Mouse (Mus musculus): ENCODE data around the gene Fndc9.

Fndc9 gene

DNA sequence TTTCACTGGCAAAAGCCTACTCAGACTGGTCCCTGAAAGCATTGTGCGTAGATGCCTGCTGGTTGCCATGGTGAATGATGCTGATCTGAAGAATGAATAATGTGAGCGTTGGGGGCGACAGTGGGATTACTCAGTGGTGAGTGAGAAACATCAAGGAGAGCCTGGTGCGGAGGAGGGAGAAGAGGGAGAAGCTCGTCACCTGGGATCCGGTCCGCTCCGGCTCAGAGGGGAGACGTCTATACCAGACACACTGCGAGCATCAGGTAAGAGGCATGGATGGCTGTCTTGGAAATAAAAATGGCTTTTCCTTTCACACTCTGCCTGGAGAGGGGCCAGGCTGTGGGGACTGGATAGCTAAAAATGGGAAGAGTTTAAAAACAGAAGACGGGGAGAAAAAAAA is at the start of gene Fndc9:
TSS of gene Fndc9 (plus strand) at position 198 of the 400 bp plus-strand sequence.
- ATAC-seq (ENCODE audit: insufficient number of reproducible peaks, low FRiP score, low TSS enrichment) = no peak

DNA sequence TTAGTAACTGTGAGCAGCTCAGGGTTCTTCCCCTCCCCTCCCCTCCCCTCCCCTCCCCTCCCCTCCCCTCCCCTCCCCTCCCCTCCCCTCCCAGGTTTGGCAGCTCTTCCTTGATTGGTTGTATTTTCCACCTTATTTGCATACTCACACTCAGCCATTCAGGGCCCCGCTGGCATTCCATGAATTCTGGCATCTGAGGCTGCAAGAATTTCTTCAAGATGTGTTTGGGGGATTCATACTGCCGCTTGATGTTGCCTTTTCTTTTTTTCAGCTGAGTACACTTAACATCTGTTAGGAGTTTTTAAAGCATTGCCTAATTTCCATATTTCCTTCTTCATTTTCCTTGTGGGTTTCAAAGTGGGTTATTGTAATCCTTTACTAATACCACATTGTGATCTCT is 47.0 kb upstream of the Fndc9 start:
- ATAC-seq (ENCODE audit: insufficient number of reproducible peaks, low FRiP score, low TSS enrichment) = no peak

- no peak for ATAC-seq (ENCODE audit: insufficient number of reproducible peaks, low FRiP score, low TSS enrichment)
Measured at GRCm38 (mm10) chr11:46194175-46194574, 41.2 kb upstream of the Fndc9 start.

DNA sequence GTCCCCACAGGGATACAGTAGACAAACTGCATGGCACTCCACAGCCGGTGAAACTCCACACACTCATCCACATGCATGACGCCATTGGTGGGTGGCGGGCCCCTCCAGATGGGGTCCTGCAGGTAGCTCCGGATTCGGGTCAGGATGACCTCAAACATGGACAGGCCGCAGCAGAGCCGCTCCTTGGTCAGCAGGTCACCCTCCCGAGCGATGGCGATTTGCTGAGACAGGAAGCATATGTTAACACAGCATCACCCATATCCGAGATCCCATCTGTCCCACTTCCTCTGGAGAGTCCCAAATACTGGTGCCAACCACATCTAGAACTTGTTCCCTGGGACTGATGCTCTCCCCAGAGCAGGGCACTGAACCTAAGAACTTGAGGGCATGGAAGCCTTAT is 34.7 kb upstream of the Fndc9 start:
- ATAC-seq (ENCODE audit: insufficient number of reproducible peaks, low FRiP score, low TSS enrichment) = peak; percentile 40

DNA sequence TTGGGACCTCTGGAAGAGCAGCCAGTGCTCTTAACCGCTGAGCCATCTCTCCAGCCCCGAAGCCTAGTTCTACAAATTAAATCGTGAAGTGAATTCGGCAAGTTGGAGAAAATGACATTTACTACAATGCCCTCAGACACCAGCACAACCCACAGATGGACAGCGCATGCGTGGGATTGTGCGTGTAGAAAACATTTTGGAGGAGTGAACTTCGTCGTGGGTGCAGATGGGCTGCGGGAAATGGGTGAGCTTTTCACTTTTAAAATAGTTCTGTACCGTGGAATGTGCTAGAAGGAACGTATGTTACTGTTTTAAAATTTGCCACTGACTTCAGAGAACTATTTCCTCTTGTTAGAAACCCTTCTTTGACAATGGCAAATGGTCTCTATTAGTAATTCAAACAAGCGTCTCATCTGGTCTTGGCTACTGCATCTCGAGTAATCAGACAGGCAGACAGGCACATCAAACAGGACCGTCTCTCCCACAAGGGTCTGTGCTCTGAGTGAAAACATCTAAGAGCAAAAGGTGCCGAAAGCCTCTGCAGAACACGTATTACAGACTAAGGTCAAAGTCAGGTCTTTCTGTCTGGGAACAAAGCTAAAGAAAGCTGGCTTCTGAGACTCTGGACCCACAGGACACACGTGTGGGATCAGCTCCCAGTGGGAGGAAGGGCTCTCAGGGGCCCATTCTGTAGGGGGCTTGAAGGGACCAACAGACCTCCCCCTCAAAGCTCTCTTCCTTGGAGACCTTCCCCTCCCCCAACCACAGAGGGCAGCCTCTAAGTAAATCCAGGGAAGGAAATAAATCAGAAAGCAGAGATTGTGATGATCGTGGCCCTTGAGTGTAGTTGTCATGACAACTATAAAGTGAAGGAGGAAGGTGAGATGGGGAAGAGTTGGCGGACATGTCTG is 33.4 kb upstream of the Fndc9 start:
- ATAC-seq (ENCODE audit: insufficient number of reproducible peaks, low FRiP score, low TSS enrichment) = no peak

GRCm38 (mm10) chr11:46202547-46202887 is 32.8 kb upstream of the Fndc9 start:
- ATAC-seq (ENCODE audit: insufficient number of reproducible peaks, low FRiP score, low TSS enrichment) = no peak

DNA sequence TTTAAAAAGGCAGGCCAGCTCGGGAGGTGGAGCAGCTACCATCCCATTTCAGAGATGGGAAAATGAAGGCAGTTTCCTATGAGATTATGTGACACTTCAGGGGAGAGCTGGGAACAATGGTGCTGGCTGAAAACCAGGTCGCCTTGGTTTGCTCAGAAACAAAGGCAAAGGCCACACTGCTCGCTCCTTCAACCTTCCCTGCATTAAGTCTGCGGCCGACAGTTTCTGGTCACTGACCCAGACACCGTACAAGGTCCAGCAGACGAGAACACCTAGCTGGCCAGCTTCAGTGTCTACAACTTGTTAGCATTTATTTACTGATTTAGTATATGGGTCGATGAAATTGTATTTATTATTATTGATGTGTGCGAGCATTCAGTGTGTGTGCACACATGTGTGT is 30.5 kb upstream of the Fndc9 start:
- no peak for ATAC-seq (ENCODE audit: insufficient number of reproducible peaks, low FRiP score, low TSS enrichment)

DNA sequence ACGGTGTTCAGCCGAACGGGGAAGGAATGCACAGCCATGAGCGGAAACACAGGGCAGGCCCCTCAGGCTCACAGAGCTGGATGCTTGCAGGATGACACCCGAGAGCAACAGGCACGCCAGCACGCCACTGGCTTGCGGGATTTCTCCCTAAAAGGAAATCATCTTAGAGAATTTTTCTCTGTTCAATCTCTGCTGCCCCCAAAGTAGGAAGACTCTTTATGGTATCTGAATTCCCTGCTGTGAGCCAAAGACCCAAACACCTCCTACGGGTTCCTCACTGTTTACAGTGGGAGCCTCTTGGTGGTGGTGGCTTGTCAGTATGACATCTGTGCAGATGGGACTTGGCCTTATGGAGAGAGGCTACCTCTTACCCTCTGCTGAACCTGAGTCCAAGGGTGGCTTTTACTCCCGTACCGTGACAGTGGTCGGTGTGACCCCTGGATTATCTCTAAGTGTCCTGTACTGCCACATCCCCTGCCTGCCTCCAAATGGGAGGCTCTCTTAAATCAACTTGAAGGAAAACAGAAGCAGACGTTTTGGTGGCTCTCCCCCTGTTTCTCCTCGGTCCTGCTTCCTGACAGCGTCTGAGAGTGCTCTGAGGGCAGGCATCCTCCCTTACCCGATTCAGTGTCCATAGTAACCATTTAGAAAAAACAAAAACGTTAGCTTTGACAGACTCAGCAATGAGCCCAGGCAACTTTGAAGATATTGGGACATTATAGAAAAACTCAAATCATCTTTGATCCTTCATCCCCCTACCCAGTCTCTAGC is 29.5 kb upstream of the Fndc9 start:
- ATAC-seq (ENCODE audit: insufficient number of reproducible peaks, low FRiP score, low TSS enrichment) = no peak

GRCm38 (mm10) chr11:46209884-46210283 is 25.4 kb upstream of the Fndc9 start:
- ATAC-seq (ENCODE audit: insufficient number of reproducible peaks, low FRiP score, low TSS enrichment) = no peak

DNA sequence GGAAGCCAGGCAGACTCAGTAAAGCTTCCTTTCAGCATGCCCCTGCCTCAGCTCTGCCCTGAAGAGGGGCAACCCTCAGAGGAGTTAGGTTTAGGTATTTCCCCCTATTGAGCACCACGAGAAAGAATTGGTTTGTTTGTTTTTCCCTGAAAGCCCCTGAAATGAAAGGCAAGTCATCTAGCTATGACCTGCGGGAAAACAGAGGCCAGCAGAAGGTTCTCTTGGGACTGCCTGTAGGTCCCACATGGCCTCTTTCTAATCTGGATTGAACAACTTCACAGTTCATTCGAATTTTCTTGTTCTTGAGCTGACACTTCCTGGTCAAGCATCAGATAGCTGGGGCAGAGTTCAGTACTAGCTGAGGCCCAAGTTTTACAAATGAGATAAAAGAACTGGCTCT is 23.5 kb upstream of the Fndc9 start:
- ATAC-seq (ENCODE audit: insufficient number of reproducible peaks, low FRiP score, low TSS enrichment) = no peak

DNA sequence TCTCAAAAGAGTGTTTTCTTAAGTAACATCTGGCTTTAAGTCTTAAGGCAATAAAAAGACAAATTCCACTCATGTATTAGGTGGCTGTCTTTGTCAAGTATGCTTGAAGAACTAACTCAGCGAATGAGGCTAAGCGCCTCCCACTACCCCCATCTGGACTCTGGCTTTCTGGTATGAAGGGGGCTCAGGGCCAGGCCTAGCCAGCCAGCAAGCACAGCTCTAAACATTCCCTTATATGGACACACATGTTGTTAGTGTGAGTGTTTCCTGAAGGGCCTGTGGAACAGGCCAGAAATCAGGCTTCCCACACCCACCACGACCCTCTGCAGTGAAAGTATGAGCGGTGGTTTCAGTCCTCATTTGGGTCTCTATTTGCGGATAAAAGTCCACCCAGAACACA is 21.5 kb upstream of the Fndc9 start:
- no peak for ATAC-seq (ENCODE audit: insufficient number of reproducible peaks, low FRiP score, low TSS enrichment)

- no peak for ATAC-seq (ENCODE audit: insufficient number of reproducible peaks, low FRiP score, low TSS enrichment)
Measured at GRCm38 (mm10) chr11:46214368-46215230, 20.7 kb upstream of the Fndc9 start.

GRCm38 (mm10) chr11:46215354-46215753 is 20.0 kb upstream of the Fndc9 start:
- peak; percentile 66 for ATAC-seq (ENCODE audit: insufficient number of reproducible peaks, low FRiP score, low TSS enrichment)

- ATAC-seq (ENCODE audit: insufficient number of reproducible peaks, low FRiP score, low TSS enrichment) = no peak
Measured at GRCm38 (mm10) chr11:46216669-46217068, 18.7 kb upstream of the Fndc9 start.

GRCm38 (mm10) chr11:46217686-46218085 is 17.6 kb upstream of the Fndc9 start:
- no peak for ATAC-seq (ENCODE audit: insufficient number of reproducible peaks, low FRiP score, low TSS enrichment)

- ATAC-seq (ENCODE audit: insufficient number of reproducible peaks, low FRiP score, low TSS enrichment) = no peak
Measured at GRCm38 (mm10) chr11:46218584-46218983, 16.7 kb upstream of the Fndc9 start.

GRCm38 (mm10) chr11:46219380-46219779 is 16.0 kb upstream of the Fndc9 start:
- ATAC-seq (ENCODE audit: insufficient number of reproducible peaks, low FRiP score, low TSS enrichment) = no peak

DNA sequence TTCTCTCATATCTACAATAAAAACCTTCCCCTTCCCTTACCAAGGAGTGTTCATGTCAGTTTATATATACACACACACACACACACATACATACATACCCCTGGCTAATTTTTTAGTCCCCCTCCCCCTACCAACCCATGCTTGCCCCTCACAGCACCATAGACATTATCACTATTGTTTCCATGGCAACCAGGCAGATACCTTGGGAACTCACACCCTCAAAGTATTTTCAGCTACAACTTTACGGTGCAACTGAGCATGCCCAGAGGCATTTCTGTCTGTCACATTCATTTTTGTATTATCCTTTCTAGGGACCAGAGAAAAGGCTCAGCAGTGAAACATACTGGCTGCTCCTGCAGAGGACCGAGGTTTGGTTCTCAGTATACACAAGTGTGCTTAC is 15.1 kb upstream of the Fndc9 start:
- no peak for ATAC-seq (ENCODE audit: insufficient number of reproducible peaks, low FRiP score, low TSS enrichment)

DNA sequence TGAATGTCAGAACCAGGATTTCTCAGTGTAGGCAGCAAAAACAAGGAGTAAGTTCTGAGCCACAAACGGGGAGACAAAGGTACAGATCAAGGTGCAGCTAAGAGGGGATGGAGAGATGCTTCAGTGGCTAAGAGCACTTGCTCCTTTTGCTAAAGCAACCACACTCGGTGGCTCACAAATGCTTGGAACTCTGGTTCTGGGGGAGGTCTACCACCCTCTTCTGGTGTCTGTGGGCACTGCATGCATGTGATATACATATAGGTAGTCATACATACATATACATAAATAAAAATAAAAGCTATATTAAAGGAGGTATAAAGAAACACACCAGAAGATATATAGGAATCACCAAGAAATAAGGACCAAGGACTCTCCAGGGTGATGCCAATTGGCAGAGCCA is 11.8 kb upstream of the Fndc9 start:
- ATAC-seq (ENCODE audit: insufficient number of reproducible peaks, low FRiP score, low TSS enrichment) = no peak

DNA sequence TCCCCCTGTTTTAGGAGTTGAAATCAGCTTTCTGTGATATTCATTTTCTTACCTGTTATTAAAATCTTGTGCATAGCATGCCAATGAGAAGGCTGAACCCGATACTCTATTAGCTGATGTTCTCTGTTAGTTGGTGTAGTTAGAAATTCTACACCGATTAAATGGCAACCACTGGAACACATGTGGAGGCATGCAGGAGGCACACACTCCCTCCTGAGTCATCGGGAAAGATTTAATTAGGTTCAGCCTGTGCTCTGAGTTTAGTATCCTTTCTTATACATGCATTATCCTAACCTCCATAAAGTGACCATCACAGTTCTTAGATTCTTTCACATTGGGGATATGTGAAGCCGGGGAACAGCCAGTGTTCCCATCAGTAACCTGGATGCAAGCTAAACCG is 10.0 kb upstream of the Fndc9 start:
- ATAC-seq (ENCODE audit: insufficient number of reproducible peaks, low FRiP score, low TSS enrichment) = no peak

DNA sequence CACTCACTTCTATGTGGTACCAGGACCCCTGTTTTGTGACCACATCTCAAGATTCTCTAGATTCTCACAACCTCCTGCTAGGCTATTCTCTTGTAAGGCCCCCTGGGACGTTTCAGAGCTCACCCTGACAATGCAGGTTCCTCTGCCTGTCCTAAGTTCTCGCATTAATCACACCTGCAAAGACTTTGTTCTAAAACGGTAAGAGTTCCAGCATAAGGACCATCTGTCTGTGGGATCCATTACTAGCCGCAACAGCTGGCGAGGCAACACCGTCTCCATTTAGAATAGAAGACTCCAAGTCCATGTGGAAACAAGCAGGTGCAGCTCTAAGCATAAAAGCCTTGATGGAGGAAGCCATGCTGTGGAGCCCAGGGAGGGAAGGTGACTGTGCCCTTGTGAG is 5.1 kb upstream of the Fndc9 start:
- no peak for ATAC-seq (ENCODE audit: insufficient number of reproducible peaks, low FRiP score, low TSS enrichment)
